Mouse (Mus musculus): ENCODE measurements around the gene 4932415D10Rik.

GRCm38 (mm10) chr10:82316482-82316881 lies at the start of gene 4932415D10Rik:
- no peak for TF ChIP-seq CTCF (IDR thresholded peaks at IDR 0.05; ENCODE audit: control insufficient read depth, insufficient read depth, insufficient replicate concordance, low read depth, low read length)
- TF ChIP-seq POLR2A (IDR thresholded peaks at IDR 0.05; ENCODE audit: control insufficient read depth, low read depth, low read length): no peak
